Mouse (Mus musculus) MEL-GATA-1-ER (cell line): ENCODE measurements around the gene Scn8a.

Experiments used
- DNase-seq: peaks from one replicate; pipeline ENCODE4 v3.0.0-alpha.2; 2012; ENCODE audit warnings: low read depth; ENCODE audit errors: extremely low read depth

Gene Scn8a

GRCm38 (mm10) chr15:101068029-101068428 is 198.4 kb downstream of the Scn8a start:
- no peak for DNase-seq

GRCm38 (mm10) chr15:101068671-101069070 is 199.0 kb downstream of the Scn8a start:
- DNase-seq: no peak

GRCm38 (mm10) chr15:101069641-101070190 is 200.1 kb downstream of the Scn8a start:
- no peak for DNase-seq

- no peak for DNase-seq
Observed at GRCm38 (mm10) chr15:101070762-101071161, 201.1 kb downstream of the Scn8a start.

GRCm38 (mm10) chr15:101072736-101073135 is 203.1 kb downstream of the Scn8a start:
- no peak for DNase-seq

GRCm38 (mm10) chr15:101074067-101074466 is 204.4 kb downstream of the Scn8a start:
- no peak for DNase-seq

GRCm38 (mm10) chr15:101075150-101075549 is 205.5 kb downstream of the Scn8a start:
- DNase-seq: no peak

GRCm38 (mm10) chr15:101075656-101076055 is 206.0 kb downstream of the Scn8a start:
- no peak for DNase-seq

GRCm38 (mm10) chr15:101076071-101077000 is 206.7 kb downstream of the Scn8a start:
- no peak for DNase-seq

- DNase-seq: no peak
Observed at GRCm38 (mm10) chr15:101077001-101077812, 207.5 kb downstream of the Scn8a start.

GRCm38 (mm10) chr15:101077813-101078730 is 208.4 kb downstream of the Scn8a start, which contains the start of gene Fignl2:
Gene Fignl2 (minus strand): TSS chr15:101078567.
- no peak for DNase-seq

GRCm38 (mm10) chr15:101078731-101079156 is 209.1 kb downstream of the Scn8a start:
- DNase-seq: no peak

- DNase-seq: no peak
Observed at GRCm38 (mm10) chr15:101080031-101080520, 210.4 kb downstream of the Scn8a start.

GRCm38 (mm10) chr15:101081035-101081548 is 211.4 kb downstream of the Scn8a start:
- no peak for DNase-seq

- DNase-seq: no peak
Observed at GRCm38 (mm10) chr15:101082236-101082635, 212.6 kb downstream of the Scn8a start.

- DNase-seq: no peak
Observed at GRCm38 (mm10) chr15:101084499-101084898, 214.8 kb downstream of the Scn8a start.

GRCm38 (mm10) chr15:101086451-101086850 is 216.8 kb downstream of the Scn8a start:
- DNase-seq: no peak

GRCm38 (mm10) chr15:101086956-101087355 is 217.3 kb downstream of the Scn8a start:
- DNase-seq: no peak

GRCm38 (mm10) chr15:101088291-101088690 is 218.6 kb downstream of the Scn8a start:
- DNase-seq: no peak

- DNase-seq: no peak
Observed at GRCm38 (mm10) chr15:101091551-101091950, 221.9 kb downstream of the Scn8a start.
